Comparison of ENCODE assay signal across 8 mouse cellular contexts in the genomic region with DNA sequence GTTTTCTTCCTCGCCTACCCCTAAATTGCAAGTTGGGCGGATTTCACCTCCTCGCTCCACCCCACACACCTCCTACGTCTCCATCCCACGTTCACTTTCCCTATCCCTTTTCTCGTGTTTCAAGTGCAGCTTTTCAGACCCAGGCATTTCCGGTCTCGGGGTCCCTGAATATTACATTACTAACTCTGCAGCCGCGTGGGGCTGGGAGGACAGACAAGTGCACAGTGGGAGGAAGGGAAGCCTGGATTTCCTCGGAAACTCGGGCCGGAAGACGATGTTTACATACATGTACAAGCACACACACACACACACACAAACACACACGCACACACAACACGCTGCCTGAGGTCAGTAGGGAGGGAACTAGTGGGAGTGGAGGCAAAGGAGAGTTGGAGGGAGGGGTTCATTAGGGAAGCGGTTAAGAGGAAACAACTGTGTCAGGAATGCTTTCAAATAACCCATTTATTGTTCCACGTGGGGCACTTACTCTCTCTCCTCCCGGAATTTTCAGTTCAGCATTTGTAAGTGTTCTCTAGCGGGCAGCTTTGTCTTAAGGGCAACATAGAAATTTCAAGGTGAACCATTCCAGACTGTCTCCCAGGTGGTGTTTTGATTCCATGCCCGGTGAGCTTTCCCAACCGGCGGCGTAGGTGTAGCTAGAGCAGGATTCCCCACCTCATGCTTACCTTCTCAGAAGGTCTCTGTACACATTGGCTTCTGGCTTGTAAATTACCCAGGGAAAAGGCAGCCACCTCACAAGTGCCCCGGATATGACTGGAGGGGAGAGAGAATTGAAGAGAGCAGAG. TPM values are rescaled to one million over a fixed set of nuclear protein-coding genes. Genes with fewer than 3 reads are reported as not detected.
DNase-seq lines count a peak whose midpoint lies in the region; ATAC-seq and TF ChIP-seq lines count a peak whose summit lies in the region.

No protein-coding gene starts in this region.

- H3K9ac ChIP-seq in heart, adult 2 months (ENCODE audit: low read depth, low read length) = peak overlapping the region; percentile 83
- peak overlapping the region; percentile 80 for H3K9ac ChIP-seq in lung, embryonic 14.5 days
- H3K9ac ChIP-seq in neural tube, embryonic 15.5 days (replicated peaks) = peak overlapping the region; percentile 95

- no peaks in the 10 kb centered on the region for H3K36me3 ChIP-seq in heart, adult 2 months (ENCODE audit: control insufficient read depth, insufficient read depth, low read length)
- H3K36me3 ChIP-seq in lung, embryonic 14.5 days (ENCODE audit: insufficient read depth) = no peaks in the 10 kb centered on the region; the same call in 1 of the 2 replicates
- no peaks in the 10 kb centered on the region for H3K36me3 ChIP-seq in neural tube, embryonic 15.5 days

- H3K27me3 ChIP-seq in heart, adult 2 months (ENCODE audit: control insufficient read depth, insufficient read depth, low read length) = no peaks in the 10 kb centered on the region
- no peaks in the 10 kb centered on the region for H3K27me3 ChIP-seq in lung, embryonic 14.5 days (ENCODE audit: insufficient read depth, low read length)
- H3K27me3 ChIP-seq in neural tube, embryonic 15.5 days (replicated peaks) = no peaks in the 10 kb centered on the region

- 0 out of 2 replicates have a peak, but pooled peaks have one; percentile 18 for TF ChIP-seq EP300 in heart, adult 2 months (IDR thresholded peaks at IDR 0.05; ENCODE audit: insufficient read depth, low read depth, low read length)

- intact Hi-C loops in heart, adult 2 months (cut with DNase I) = loop anchor here (2.0 kb wide), 3 partner anchors 25 to 41 kb away; no protein-coding TSS in a partner anchor

- H3K9me3 ChIP-seq in lung, embryonic 14.5 days (ENCODE audit: low read depth, low read length) = no peaks in the 10 kb centered on the region
- H3K9me3 ChIP-seq in neural tube, embryonic 15.5 days (replicated peaks) = no peaks in the 10 kb centered on the region

- no peak for TF ChIP-seq POLR2A in bone marrow, adult 2 months (IDR thresholded peaks at IDR 0.05; ENCODE audit: borderline replicate concordance, control insufficient read depth, low read depth, low read length)
- TF ChIP-seq POLR2A in heart, adult 2 months (IDR thresholded peaks at IDR 0.05; ENCODE audit: insufficient read depth, low read depth, low read length) = no peak

- WGBS in bone marrow, adult 2 months = 2% methylated on average over 25 of the region's 25 CpGs
- 4% methylated on average over 25 of the region's 25 CpGs for WGBS in heart, adult 2 months
- WGBS in lung, embryonic 14.5 days = 2% methylated on average over 25 of the region's 25 CpGs
- WGBS in neural tube, embryonic 15.5 days = under 1% methylated on average over 25 of the region's 25 CpGs

- H3K4me2 ChIP-seq in lung, embryonic 14.5 days = peak overlapping the region; percentile 96
- H3K4me2 ChIP-seq in neural tube, embryonic 15.5 days = peak overlapping the region; percentile 78

- H3K4me3 ChIP-seq in bone marrow, adult 2 months (replicated peaks; ENCODE audit: control insufficient read depth, low read depth, low read length) = peak overlapping the region; percentile 91
- peak overlapping the region; percentile 91 for H3K4me3 ChIP-seq in heart, adult 2 months
- H3K4me3 ChIP-seq in lung, embryonic 14.5 days (ENCODE audit: low read depth, low read length) = peak overlapping the region; percentile 88
- H3K4me3 ChIP-seq in neural tube, embryonic 15.5 days (replicated peaks) = peak overlapping the region; percentile 94

- TF ChIP-seq CTCF in bone marrow, adult 2 months (IDR thresholded peaks at IDR 0.05; ENCODE audit: control insufficient read depth, insufficient read depth, low read length) = no peak
- TF ChIP-seq CTCF in heart, adult 2 months (IDR thresholded peaks at IDR 0.05) = no peak
- no peak for TF ChIP-seq CTCF in lung, embryonic 14.5 days (IDR thresholded peaks at IDR 0.05; ENCODE audit: low read depth)

- H3K4me1 ChIP-seq in bone marrow, adult 2 months (ENCODE audit: control insufficient read depth, insufficient read depth, low read length) = no peaks in the 10 kb centered on the region; the same call in 1 of the 2 replicates
- H3K4me1 ChIP-seq in heart, adult 2 months (ENCODE audit: control insufficient read depth, insufficient read depth, low read length) = peaks cover 11% of the 10 kb centered on the region
- peaks cover 9% of the 10 kb centered on the region; the same call in 1 of the 2 replicates for H3K4me1 ChIP-seq in lung, embryonic 14.5 days (ENCODE audit: insufficient read depth)
- peaks cover 49% of the 10 kb centered on the region for H3K4me1 ChIP-seq in neural tube, embryonic 15.5 days

- peak; percentile 22 for DNase-seq in gastrocnemius, postnatal 10 days
- DNase-seq in gastrocnemius, adult 8-10 months (ENCODE audit: low spot score in 2 of 2) = no peak
- peak; percentile 52 to 63 for DNase-seq in heart, adult 2 months
- DNase-seq in kidney, adult 18-20 months = peak; percentile 69
- DNase-seq in lung, embryonic 14.5 days = peak; percentile 68
- DNase-seq in right cerebral cortex, postnatal 4 days = no peak

- peak; percentile 25; the same call in 1 of the 2 replicates for ATAC-seq in lung, embryonic 14.5 days (ENCODE audit: insufficient read depth)
- ATAC-seq in neural tube, embryonic 15.5 days (ENCODE audit: low FRiP score) = no peak

- no peak overlapping the region for H3K27ac ChIP-seq in bone marrow, adult 2 months (ENCODE audit: control insufficient read depth, insufficient read depth, low read depth, low read length, poor library complexity)
- H3K27ac ChIP-seq in heart, adult 2 months = peak overlapping the region; percentile 87
- peak overlapping the region; percentile 88 for H3K27ac ChIP-seq in lung, embryonic 14.5 days (ENCODE audit: low read depth)
- peak overlapping the region; percentile 87 for H3K27ac ChIP-seq in neural tube, embryonic 15.5 days (replicated peaks)

- peaks cover 3% of the 10 kb centered on the region for H3K79me2 ChIP-seq in heart, adult 2 months (replicated peaks; ENCODE audit: control insufficient read depth, insufficient read depth, low read length)

RNA-seq across cellular contexts. Expression of a gene that starts 1.0 kb away (rescaled TPM):
- total RNA-seq in gastrocnemius, postnatal 10 days (2021) = 10 to 100 TPM; 28.6 to 37.0 TPM
- 10 to 100 TPM; 32.5 to 38.7 (median 33.7) TPM for total RNA-seq in gastrocnemius, adult 8-10 months (2022)
- 50.8 and 79.5 TPM in 2 replicates for polyA plus RNA-seq in bone marrow, adult 2 months (2011; ENCODE audit: insufficient read depth, insufficient read length, low replicate concordance, missing spikeins)
- 10 to 100 TPM; 41.3 to 46.8 TPM for total RNA-seq in heart, adult 2 months (2021)
- polyA plus RNA-seq in heart, adult 2 months (2012; rRNA removed) = 40.8 and 49.6 TPM in 2 replicates
- 15.2 and 15.4 TPM in 2 replicates for polyA plus RNA-seq in lung, embryonic 14.5 days (2014; fragmentation: Nextera tagmentation; extraction: Ambion mirVana)
- polyA plus RNA-seq in neural tube, embryonic 15.5 days (2015; fragmentation: Nextera tagmentation; extraction: Ambion mirVana) = 15.0 and 16.6 TPM in 2 replicates

RNA-seq across cellular contexts. Expression of a gene that starts 23.8 kb away (rescaled TPM):
- total RNA-seq in gastrocnemius, postnatal 10 days (2021) = 10 to 100 TPM; 16.4 to 21.3 TPM
- total RNA-seq in gastrocnemius, adult 8-10 months (2022) = 10 to 100 TPM; 15.3 to 17.8 (median 15.4) TPM
- polyA plus RNA-seq in bone marrow, adult 2 months (2011; ENCODE audit: insufficient read depth, insufficient read length, low replicate concordance, missing spikeins) = 1.5 and 4.0 TPM in 2 replicates
- total RNA-seq in heart, adult 2 months (2021) = 1 to 10 TPM; 4.3 to 5.8 TPM
- polyA plus RNA-seq in heart, adult 2 months (2012; rRNA removed) = 15.1 and 21.0 TPM in 2 replicates
- 5.9 and 6.4 TPM in 2 replicates for polyA plus RNA-seq in lung, embryonic 14.5 days (2014; fragmentation: Nextera tagmentation; extraction: Ambion mirVana)
- polyA plus RNA-seq in neural tube, embryonic 15.5 days (2015; fragmentation: Nextera tagmentation; extraction: Ambion mirVana) = 16.1 and 18.1 TPM in 2 replicates

RNA-seq across cellular contexts. Expression of a gene that starts 30.9 kb away (rescaled TPM):
- not detected for total RNA-seq in gastrocnemius, postnatal 10 days (2021)
- total RNA-seq in gastrocnemius, adult 8-10 months (2022) = not detected
- polyA plus RNA-seq in bone marrow, adult 2 months (2011; ENCODE audit: insufficient read depth, insufficient read length, low replicate concordance, missing spikeins) = not detected in 2 replicates
- total RNA-seq in heart, adult 2 months (2021) = not detected
- not detected in 2 replicates for polyA plus RNA-seq in heart, adult 2 months (2012; rRNA removed)
- not detected in 2 replicates for polyA plus RNA-seq in lung, embryonic 14.5 days (2014; fragmentation: Nextera tagmentation; extraction: Ambion mirVana)
- polyA plus RNA-seq in neural tube, embryonic 15.5 days (2015; fragmentation: Nextera tagmentation; extraction: Ambion mirVana) = not detected in 2 replicates

RNA-seq across cellular contexts. Expression of a gene that starts 38.5 kb away (rescaled TPM):
- 100 to 1,000 TPM; 326 to 361 TPM for total RNA-seq in gastrocnemius, postnatal 10 days (2021)
- 100 to 1,000 TPM; 258 to 280 (median 265) TPM for total RNA-seq in gastrocnemius, adult 8-10 months (2022)
- polyA plus RNA-seq in bone marrow, adult 2 months (2011; ENCODE audit: insufficient read depth, insufficient read length, low replicate concordance, missing spikeins) = 90.4 and 129 TPM in 2 replicates
- 100 to 1,000 TPM; 204 to 231 TPM for total RNA-seq in heart, adult 2 months (2021)
- 296 and 367 TPM in 2 replicates for polyA plus RNA-seq in heart, adult 2 months (2012; rRNA removed)
- polyA plus RNA-seq in lung, embryonic 14.5 days (2014; fragmentation: Nextera tagmentation; extraction: Ambion mirVana) = 778 and 813 TPM in 2 replicates
- polyA plus RNA-seq in neural tube, embryonic 15.5 days (2015; fragmentation: Nextera tagmentation; extraction: Ambion mirVana) = 756 and 815 TPM in 2 replicates

RNA-seq across cellular contexts. Expression of a gene that starts 44.7 kb away (rescaled TPM):
- not detected for total RNA-seq in gastrocnemius, postnatal 10 days (2021)
- total RNA-seq in gastrocnemius, adult 8-10 months (2022) = not detected
- polyA plus RNA-seq in bone marrow, adult 2 months (2011; ENCODE audit: insufficient read depth, insufficient read length, low replicate concordance, missing spikeins) = not detected in 2 replicates
- total RNA-seq in heart, adult 2 months (2021) = not detected
- not detected in 2 replicates for polyA plus RNA-seq in heart, adult 2 months (2012; rRNA removed)
- 0.30 and 0.55 TPM in 2 replicates for polyA plus RNA-seq in lung, embryonic 14.5 days (2014; fragmentation: Nextera tagmentation; extraction: Ambion mirVana)
- 0.15 and 0.41 TPM in 2 replicates for polyA plus RNA-seq in neural tube, embryonic 15.5 days (2015; fragmentation: Nextera tagmentation; extraction: Ambion mirVana)

Comparison
In these comparisons a context has a peak if more than half of its experiments do, and no peak if none do; other contexts are left out.
1. DNase-seq: peak in gastrocnemius, postnatal 10 days (single experiment), heart, adult 2 months (2 of 2), kidney, adult 18-20 months (single experiment) and lung, embryonic 14.5 days (single experiment); none in gastrocnemius, adult 8-10 months (0 of 2) and right cerebral cortex, postnatal 4 days (single experiment).
2. Peak in every context shown above with its lines, with median percentiles within 50 percentile points of each other: H3K4me3 ChIP-seq and H3K9ac ChIP-seq.